Mouse (Mus musculus): ENCODE measurements around the gene Selenoo.

The Selenoo gene

DNA sequence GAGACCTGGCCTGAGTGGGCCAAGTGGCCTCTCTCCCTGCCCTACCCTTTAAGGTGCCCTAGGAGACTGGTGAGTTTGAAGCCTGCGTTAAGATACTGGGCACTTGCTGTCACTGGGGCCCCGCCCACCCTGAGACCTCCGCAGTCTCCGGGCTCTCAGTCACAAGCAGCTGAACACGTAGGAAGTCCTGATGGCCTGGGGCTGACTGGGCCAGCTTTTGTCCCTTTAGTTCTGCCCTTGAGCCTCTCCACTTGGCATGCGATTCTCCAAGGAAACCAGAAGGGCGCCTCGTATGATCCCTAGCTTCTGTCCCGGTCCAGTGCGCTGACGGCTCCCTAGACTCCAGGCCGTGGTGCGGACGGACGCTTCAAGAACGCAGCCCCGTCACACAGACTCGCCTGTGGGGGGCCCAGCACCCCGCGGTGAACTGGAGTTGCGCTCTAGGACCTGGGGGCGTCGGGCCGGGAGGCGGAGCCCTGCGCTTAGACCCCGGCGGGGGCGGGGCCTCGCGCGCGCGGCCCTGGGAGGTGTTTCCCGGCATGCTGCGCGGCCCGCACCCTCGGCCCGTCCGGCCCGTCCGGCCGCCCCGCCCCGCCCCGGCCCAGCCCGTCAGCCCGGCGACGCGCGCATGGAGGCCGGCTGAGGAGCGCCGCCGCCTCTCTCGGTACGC lies 13.3 kb upstream of the Selenoo start:
- DNase-seq (ENCODE audit: low spot score), result peak; percentile 87

DNA sequence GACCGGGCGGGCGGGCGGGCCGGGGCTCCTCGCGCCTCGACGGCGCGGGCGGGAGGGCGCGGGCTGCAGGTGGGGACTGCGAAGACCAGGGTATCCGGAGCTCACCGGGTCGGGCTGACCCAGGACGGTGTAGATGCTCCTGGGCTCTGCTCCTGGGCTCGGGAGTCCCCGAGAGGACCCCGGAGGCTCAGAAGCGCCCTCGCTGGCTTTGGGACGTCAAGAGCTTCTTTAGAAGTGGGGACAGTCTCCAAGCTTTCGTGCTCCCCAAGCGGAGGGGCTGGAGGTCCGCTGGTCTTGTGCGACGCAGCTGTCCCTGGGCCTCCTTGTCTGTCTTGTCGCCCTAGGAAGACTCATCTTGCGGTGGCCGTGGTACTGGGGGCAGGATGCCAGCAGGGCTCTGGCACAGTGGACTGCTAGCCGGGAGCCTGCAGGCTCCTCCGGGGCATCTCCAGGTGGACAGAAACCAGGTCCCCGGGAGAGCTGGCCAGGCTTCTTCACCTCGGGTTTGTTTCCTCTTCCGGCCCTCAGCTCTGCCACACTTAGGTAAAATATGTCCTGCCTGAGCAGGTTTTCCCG lies 12.6 kb upstream of the Selenoo start:
- DNase-seq (ENCODE audit: low spot score), result peak; percentile 55

DNA sequence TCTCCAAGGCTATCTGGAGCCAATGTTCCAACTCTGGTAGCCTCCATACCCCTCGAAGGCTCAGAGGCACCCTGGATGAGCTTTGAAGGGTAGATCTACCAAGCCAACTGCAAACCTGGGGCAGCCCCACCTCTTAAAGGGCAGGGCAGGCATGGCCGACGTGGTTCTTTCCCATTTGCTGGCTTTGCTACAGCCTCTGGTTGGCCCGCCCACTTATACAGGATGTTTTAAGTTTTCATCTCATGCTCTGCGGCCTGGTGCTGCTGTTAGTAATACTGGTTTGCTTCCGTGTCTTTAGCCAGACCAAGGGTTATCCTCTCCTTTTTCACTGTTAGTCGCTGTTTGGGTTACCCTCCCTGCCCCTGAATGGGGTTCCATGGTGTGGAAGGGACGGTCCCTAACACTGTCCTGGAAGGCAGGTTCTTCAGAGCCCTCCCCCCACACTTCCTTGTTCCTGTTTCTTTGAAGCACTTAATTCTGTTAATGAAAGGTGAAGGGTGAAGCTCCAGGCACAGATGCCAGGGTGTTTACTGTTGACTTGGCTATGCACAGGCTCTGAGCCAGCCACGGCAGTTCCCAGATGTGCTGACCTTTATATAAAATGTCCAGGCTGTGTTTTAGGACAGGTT lies 10.6 kb upstream of the Selenoo start:
- peak; percentile 74 for DNase-seq (ENCODE audit: low spot score)

- no peak for DNase-seq (ENCODE audit: low spot score)
These were observed 5.0 kb upstream of the Selenoo start for GRCm38 (mm10) chr15:89083906-89084305.

- no peak for DNase-seq (ENCODE audit: low spot score)
These were observed 4.1 kb upstream of the Selenoo start for GRCm38 (mm10) chr15:89084826-89085225.

DNA sequence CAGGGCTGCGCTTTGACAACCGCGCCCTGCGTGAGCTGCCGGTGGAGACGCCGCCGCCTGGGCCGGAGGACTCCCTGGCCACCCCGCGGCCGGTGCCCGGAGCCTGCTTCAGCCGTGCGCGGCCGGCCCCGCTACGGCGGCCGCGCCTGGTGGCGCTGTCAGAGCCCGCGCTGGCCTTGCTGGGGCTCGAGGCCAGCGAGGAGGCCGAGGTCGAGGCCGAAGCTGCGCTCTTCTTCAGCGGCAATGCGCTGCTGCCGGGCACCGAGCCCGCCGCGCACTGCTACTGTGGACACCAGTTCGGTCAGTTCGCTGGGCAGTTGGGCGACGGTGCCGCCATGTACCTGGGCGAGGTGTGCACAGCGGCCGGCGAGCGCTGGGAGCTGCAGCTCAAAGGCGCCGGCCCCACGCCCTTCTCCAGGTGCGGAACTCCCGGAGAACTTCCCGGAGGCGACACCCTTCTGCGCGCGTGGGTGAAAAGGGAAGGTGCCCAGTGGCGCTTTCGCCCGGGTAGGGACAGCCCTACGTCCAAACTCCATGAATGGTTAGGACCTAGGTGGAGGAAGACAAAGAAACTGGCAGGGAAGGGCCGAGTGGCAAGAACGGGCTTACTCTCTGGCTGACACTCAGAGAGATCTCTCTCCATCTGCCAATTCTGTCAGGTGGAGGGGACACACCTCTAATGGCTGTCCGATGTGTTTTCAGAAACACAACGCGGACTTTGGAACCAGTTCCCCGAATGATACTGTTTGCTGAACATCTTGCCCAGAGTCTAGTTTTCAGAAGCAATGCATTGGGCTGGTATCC lies 566 bp downstream of the Selenoo start:
- DNase-seq (ENCODE audit: low spot score), result peak; percentile 22

- DNase-seq (ENCODE audit: low spot score), result no peak
These were observed 1.8 kb downstream of the Selenoo start for GRCm38 (mm10) chr15:89090662-89091061.

GRCm38 (mm10) chr15:89092181-89092580 lies 3.3 kb downstream of the Selenoo start:
- no peak for DNase-seq (ENCODE audit: low spot score)

DNA sequence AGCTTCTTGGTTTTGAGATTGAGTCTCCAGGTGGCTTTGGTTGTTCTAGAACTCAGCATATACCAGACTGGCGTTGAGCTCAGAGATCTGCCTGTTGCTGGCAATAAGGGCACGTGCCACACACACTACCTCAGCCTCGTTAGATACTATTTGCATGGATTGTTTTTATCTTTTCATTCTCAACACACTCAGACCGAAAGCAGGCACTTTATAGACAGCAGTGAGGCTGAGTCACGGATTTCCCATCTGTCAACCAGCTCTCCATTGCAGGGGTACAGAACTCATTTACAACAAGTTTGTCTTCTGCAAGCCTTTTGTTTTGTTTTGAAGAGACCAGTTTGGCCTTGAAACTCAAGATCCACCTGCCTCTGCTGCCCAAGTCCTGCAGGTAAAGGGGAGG lies 8.6 kb downstream of the Selenoo start:
- DNase-seq (ENCODE audit: low spot score), result no peak

DNA sequence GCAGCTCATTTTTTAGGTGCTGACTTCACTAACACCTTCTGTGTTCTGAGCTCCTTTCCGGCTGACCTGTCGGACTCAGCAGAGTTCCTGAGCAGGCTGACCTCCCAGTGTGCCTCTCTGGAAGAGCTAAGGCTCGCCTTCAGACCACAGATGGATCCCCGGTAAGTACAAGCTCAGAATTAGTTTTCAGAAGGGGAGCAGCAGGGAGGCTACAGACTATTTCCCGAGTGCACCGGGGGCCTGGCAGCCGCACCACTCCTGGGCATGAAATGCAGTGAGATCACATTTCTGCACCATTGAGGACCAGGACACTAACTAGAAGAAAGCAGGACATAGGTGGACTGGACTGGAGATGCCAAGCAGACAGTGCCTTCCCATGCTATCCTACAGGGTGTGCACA lies 9.7 kb downstream of the Selenoo start:
- no peak for DNase-seq (ENCODE audit: low spot score)

DNA sequence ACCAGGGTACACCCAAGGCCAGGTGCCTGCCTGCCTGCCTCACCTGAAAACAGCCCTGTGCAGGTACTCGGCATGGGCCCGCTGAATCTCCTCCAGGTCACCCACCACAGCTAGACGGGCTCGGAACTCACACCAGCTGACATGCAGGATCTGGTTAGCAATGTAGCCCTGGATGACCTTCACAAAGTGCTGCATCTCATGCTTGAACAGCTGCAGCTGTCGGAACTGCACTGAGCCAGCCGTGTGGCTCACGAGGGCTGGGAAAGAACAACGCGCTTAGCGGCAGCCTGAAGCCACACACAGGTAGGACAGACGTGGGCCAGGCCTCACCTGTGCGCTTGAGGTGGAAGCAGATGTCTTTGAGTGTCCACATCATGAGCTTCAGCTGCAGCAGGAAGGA lies 11.9 kb downstream of the Selenoo start:
- no peak for DNase-seq (ENCODE audit: low spot score)

DNA sequence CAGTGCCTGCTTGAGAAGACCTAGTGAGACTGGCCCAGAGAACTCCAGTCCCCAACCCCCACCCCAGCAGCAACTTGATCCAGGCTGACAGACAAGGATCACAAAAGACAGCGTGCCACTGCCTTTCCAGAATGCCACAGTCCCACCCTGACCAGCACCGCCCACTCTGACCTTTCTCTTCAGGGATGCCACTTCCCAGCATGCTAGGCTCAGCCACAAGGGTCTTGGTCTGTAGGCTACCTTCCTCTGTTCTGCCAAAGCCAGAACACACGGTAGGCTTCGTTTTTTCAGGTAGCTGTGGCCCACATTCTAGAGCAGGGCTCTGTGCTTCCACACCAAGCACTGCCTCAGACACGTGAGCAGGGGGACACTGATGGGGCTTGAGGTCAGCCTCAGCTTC lies 13.8 kb downstream of the Selenoo start:
- no peak for DNase-seq (ENCODE audit: low spot score)

- no peak for DNase-seq (ENCODE audit: low spot score)
These were observed 15.0 kb downstream of the Selenoo start for GRCm38 (mm10) chr15:89103921-89104320.

DNA sequence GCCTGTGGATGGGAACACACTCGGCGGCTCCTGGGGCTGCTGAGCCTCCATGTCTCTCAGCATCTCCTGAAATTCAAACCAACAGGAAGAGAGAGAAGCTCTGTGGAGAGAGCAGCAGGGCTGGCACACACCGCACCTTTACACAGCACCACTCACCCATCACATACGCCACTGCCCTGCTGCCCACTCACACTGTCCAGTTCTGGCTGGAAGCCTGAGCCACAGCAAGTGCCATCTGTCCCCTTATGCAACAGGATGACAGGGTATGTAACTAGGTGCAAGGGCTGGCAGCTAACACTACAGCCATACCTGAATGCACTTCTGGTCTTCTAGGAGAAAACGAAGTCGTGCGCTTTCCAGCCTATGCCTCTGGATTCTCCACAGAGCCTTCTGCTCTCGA lies 15.5 kb downstream of the Selenoo start:
- DNase-seq (ENCODE audit: low spot score), result no peak

- no peak for DNase-seq (ENCODE audit: low spot score)
These were observed 17.2 kb downstream of the Selenoo start for GRCm38 (mm10) chr15:89106073-89106472.

DNA sequence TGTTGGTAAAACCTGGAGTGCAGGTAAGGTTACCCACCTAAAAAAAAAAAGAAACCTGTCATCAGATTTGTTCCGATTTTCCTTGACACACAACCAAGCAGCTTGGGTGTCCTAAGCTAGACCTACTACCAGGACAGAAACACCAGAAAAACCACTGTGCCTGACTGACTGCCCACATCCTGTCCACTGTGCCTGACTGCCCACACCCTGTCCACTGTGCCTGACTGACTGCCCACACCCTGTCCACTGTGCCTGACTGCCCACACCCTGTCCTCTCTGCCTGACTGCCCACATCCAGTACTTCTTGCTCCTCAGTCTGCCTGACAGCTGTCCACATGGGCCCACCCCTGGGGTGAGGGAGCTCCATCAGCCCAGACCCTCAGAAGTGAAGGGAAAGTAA lies 18.1 kb downstream of the Selenoo start:
- DNase-seq (ENCODE audit: low spot score), result no peak

GRCm38 (mm10) chr15:89110147-89110546 lies 21.3 kb downstream of the Selenoo start:
- no peak for DNase-seq (ENCODE audit: low spot score)

- no peak for DNase-seq (ENCODE audit: low spot score)
These were observed 29.1 kb downstream of the Selenoo start for GRCm38 (mm10) chr15:89118007-89118406.

DNA sequence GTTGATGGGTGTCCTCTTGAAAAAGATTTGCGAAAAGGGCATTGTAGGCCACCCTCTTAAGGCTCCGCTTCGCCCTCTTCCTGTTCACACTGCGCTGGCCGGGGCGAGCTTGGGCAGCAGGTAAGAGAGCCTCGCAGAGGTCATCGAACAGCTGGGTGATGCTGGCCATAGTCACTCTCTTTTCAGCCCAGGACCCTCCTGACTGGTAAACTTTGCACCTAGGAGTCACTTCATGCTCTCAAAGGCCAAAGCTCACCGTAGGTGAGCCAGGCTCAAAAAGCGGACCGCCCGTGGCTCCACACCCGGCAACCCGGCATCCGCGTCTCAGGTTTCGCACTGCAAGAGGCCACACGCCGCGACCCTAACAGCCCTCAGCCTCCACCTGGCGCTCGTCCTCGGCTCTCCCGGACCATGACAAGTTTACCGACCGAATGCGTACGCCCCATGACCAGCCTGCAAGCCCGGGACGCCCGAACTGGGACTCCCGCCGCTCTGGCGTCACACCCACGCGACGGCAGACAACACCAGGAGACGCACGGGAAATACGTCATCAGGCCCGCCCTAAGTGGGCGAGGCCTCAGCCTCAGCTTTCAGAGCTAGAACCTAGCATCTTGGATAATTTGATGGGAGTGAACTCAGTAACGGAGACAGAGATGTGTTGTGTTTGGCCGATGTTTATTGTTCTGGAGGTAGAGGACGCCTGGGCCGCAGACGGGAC lies 33.9 kb downstream of the Selenoo start, which contains the start of gene Tubgcp6:
TSS of gene Tubgcp6 (minus strand) at position 464 of the 718 bp plus-strand sequence.
- DNase-seq (ENCODE audit: low spot score), result peak; percentile 93

DNA sequence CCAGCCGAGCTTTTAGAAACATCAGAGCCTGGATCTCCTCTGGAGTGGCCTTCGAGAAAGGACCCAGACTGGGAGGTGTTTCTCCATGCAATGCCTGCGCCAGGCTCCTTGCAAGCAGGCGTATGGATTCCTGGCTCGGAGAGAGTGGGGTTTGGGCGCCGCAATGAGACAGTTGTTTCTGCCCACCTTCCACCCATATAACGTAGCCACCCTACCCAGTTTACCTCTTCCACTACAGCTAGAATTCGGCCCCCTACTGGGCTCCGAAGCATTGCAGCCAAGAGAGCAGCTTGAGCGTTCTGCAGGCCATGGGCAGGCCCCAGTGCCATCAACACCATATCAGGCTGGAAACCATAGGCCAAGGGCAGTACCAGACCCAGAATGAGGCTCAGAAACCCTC lies 34.7 kb downstream of the Selenoo start:
- DNase-seq (ENCODE audit: low spot score), result peak; percentile 24

DNA sequence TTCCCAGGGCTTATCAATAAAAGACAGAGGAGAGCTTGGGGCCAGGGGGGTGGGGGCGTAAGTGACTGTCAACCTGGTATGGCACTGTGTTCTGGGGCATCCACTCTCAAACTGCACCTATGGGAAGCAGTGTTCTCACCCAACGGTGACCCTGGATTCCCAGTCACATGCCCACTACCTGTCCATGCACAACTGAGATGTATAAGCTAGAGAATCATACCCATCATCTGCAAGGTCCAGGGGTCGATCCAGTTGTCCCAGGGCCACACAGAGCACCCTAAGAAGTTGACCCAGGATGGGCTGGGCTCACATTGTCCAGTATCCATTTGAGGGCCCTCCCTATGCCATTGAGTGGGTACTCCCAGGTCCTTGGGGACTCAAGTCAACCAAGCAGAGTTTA lies 35.4 kb downstream of the Selenoo start:
- DNase-seq (ENCODE audit: low spot score), result no peak

DNA sequence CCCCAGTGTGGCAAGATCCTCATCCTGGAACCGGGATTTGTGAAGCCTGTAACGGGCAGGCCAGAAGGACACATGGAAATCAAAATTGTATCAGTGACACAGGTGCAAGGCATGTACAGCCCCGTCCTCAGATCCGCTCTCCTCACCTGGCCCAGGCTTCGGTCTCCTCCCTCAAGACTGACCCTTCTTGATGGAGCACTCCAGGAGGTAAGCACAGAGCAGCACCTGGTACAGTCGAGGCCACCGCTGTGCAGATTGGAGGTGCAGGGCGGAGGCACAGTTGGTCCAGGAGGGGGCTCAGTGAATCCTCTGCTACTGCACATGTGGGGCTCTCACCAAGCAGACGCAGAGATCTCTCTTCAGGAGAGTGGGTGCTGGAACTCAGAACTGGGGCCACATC lies 36.5 kb downstream of the Selenoo start:
- no peak for DNase-seq (ENCODE audit: low spot score)
